Mouse (Mus musculus): ENCODE data around the gene Rps26. TPM values are rescaled to one million over a fixed set of nuclear protein-coding genes. Genes with fewer than 3 reads are reported as not detected.

Rps26 gene
- polyA plus RNA-seq, 1 experiment from 2014 or later = 359 TPM

DNA sequence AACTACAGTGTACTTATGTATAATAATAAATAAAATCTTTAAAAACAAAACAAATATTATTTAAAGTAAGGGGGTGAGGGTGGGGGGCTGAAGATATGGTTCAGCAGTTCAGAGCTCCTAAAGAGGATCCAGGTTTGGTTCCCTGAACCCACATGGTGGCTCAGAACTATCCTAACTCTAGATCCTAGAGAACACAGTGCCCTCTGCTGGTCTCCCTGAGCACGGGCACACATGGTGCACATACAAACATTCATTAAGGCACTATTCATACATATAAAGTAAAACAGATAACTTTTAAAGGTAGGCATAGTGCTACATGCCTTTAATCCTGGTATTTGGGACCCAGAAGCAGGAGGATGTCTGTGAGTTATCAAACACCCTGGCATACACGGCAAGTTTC is 51.5 kb downstream of the Rps26 start:
- WGBS = 95% methylated on average over 2 of the region's 2 CpGs
- no peak overlapping the region for H3K4me2 ChIP-seq
- no peak overlapping the region for H3K9ac ChIP-seq
- H3K4me1 ChIP-seq (replicated peaks) = no peaks in the 10 kb centered on the region
- H3K27ac ChIP-seq (replicated peaks) = no peak overlapping the region
- ATAC-seq (ENCODE audit: low FRiP score, low read depth) = no peak
- H3K4me3 ChIP-seq = no peak overlapping the region
- no peaks in the 10 kb centered on the region for H3K27me3 ChIP-seq
- no peaks in the 10 kb centered on the region for H3K9me3 ChIP-seq
- H3K36me3 ChIP-seq = no peaks in the 10 kb centered on the region

Small RNA genes within 50 kb of the gene (microRNA-seq; reads per million reads assigned to microRNA genes)
- not detected for gene Mir6917

Other genes with a start within 250 kb of the Rps26 start
- gene Ankrd52, start 249.6 kb downstream of the Rps26 start, polyA plus RNA-seq (2015; fragmentation: Nextera tagmentation; extraction: Ambion mirVana) = 10.9 and 13.8 TPM in 2 replicates
- 0.21 and 0.83 TPM in 2 replicates for gene Slc39a5, start 225.5 kb downstream of the Rps26 start, polyA plus RNA-seq (2015; fragmentation: Nextera tagmentation; extraction: Ambion mirVana)
- gene Nabp2, start 215.3 kb downstream of the Rps26 start, polyA plus RNA-seq (2015; fragmentation: Nextera tagmentation; extraction: Ambion mirVana) = 137 and 141 TPM in 2 replicates
- 91.3 and 92.4 TPM in 2 replicates for gene Rnf41, start 215.1 kb downstream of the Rps26 start, polyA plus RNA-seq (2015; fragmentation: Nextera tagmentation; extraction: Ambion mirVana)
- gene Smarcc2, start 167.5 kb downstream of the Rps26 start, polyA plus RNA-seq (2015; fragmentation: Nextera tagmentation; extraction: Ambion mirVana) = 167 and 177 TPM in 2 replicates
- 944 and 959 TPM in 2 replicates for gene Myl6, start 132.6 kb downstream of the Rps26 start, polyA plus RNA-seq (2015; fragmentation: Nextera tagmentation; extraction: Ambion mirVana)
- gene Myl6b, start 128.1 kb downstream of the Rps26 start, polyA plus RNA-seq (2015; fragmentation: Nextera tagmentation; extraction: Ambion mirVana) = 5.7 and 6.5 TPM in 2 replicates
- 14.2 and 14.8 TPM in 2 replicates for gene Esyt1, start 100.9 kb downstream of the Rps26 start, polyA plus RNA-seq (2015; fragmentation: Nextera tagmentation; extraction: Ambion mirVana)
- gene Zc3h10, start 79.0 kb downstream of the Rps26 start, polyA plus RNA-seq (2015; fragmentation: Nextera tagmentation; extraction: Ambion mirVana) = 18.2 and 20.0 TPM in 2 replicates
- 2,263 and 2,497 TPM in 2 replicates for gene Rpl41, start 77.4 kb downstream of the Rps26 start, polyA plus RNA-seq (2015; fragmentation: Nextera tagmentation; extraction: Ambion mirVana)
- gene Pa2g4, start 60.8 kb downstream of the Rps26 start, polyA plus RNA-seq (2015; fragmentation: Nextera tagmentation; extraction: Ambion mirVana) = 125 and 127 TPM in 2 replicates
- 1.2 and 2.1 TPM in 2 replicates for gene Erbb3, start 37.1 kb downstream of the Rps26 start, polyA plus RNA-seq (2015; fragmentation: Nextera tagmentation; extraction: Ambion mirVana)
- 15.1 and 18.3 TPM in 2 replicates for gene Ikzf4, start 19.2 kb upstream of the Rps26 start, polyA plus RNA-seq (2015; fragmentation: Nextera tagmentation; extraction: Ambion mirVana)
- gene Suox, start 47.3 kb upstream of the Rps26 start, polyA plus RNA-seq (2015; fragmentation: Nextera tagmentation; extraction: Ambion mirVana) = 14.5 TPM in 2 replicates
- gene Rab5b, start 69.5 kb upstream of the Rps26 start, polyA plus RNA-seq (2015; fragmentation: Nextera tagmentation; extraction: Ambion mirVana) = 113 and 121 TPM in 2 replicates
- 0.62 and 1.1 TPM in 2 replicates for gene Pmel, start 77.4 kb upstream of the Rps26 start, polyA plus RNA-seq (2015; fragmentation: Nextera tagmentation; extraction: Ambion mirVana)
- gene Cdk2, start 78.3 kb upstream of the Rps26 start, polyA plus RNA-seq (2015; fragmentation: Nextera tagmentation; extraction: Ambion mirVana) = 22.4 and 23.5 TPM in 2 replicates
- 7.7 and 8.9 TPM in 2 replicates for gene Dgka, start 118.1 kb upstream of the Rps26 start, polyA plus RNA-seq (2015; fragmentation: Nextera tagmentation; extraction: Ambion mirVana)
- 44.5 and 47.0 TPM in 2 replicates for gene Pym1, start 121.1 kb upstream of the Rps26 start, polyA plus RNA-seq (2015; fragmentation: Nextera tagmentation; extraction: Ambion mirVana)
- 0.73 and 0.98 TPM in 2 replicates for gene Mmp19, start 164.2 kb upstream of the Rps26 start, polyA plus RNA-seq (2015; fragmentation: Nextera tagmentation; extraction: Ambion mirVana)
- gene Dnajc14, start 177.3 kb upstream of the Rps26 start, polyA plus RNA-seq (2015; fragmentation: Nextera tagmentation; extraction: Ambion mirVana) = 50.5 and 51.9 TPM in 2 replicates
- 17.0 and 19.9 TPM in 2 replicates for gene Tmem198b, start 177.6 kb upstream of the Rps26 start, polyA plus RNA-seq (2015; fragmentation: Nextera tagmentation; extraction: Ambion mirVana)
- 146 and 151 TPM in 2 replicates for gene Sarnp, start 190.6 kb upstream of the Rps26 start, polyA plus RNA-seq (2015; fragmentation: Nextera tagmentation; extraction: Ambion mirVana)
- 28.1 and 28.8 TPM in 2 replicates for gene Ormdl2, start 194.9 kb upstream of the Rps26 start, polyA plus RNA-seq (2015; fragmentation: Nextera tagmentation; extraction: Ambion mirVana)

All from hindbrain, embryonic 15.5 days (tissue).